Mouse (Mus musculus): ENCODE data around the gene Sbsn. TPM values are rescaled to one million over a fixed set of nuclear protein-coding genes. Genes with fewer than 3 reads are reported as not detected.
A peak's percentile ranks its signal among the peaks of the same experiment; 100 is the strongest.

The Sbsn gene
- total and polyA plus RNA-seq, 2 experiments from 2014 or later, result 2.8 to 3.5 TPM

DNA sequence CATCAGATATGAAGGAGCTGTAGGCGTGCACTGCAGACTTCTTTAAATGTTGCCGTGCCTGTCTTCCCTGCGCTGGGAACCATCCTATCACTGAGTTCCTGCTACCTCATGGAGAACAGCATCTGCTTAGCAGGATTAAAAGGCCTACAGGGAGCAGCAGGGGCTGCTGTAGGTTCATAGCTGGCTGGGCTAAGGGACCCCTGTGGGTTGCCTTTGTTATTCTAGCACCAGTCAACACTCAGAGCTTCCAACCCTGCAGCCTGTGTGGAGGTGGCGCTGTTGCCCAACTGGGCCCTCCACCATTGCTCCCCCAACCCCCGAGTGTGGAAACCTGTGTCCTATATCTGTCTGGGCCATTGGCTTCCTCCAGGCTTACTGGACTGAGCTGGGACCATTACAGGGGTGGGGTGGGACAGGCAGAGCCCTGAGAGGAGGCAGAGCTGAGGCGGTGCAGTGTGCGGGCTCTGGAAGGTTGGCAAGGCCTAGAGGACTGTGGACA is 25.9 kb downstream of the Sbsn start:
- no peak for DNase-seq
- no peaks in the 10 kb centered on the region for H3K36me3 ChIP-seq (ENCODE audit: insufficient read depth)
- H3K9me3 ChIP-seq (ENCODE audit: low read length), result no peaks in the 10 kb centered on the region
- H3K4me1 ChIP-seq (ENCODE audit: insufficient read depth), result no peaks in the 10 kb centered on the region
- H3K4me2 ChIP-seq (ENCODE audit: low read depth), result no peak overlapping the region
- no peak overlapping the region for H3K27ac ChIP-seq (ENCODE audit: low read depth, low read length)
- no peak for TF ChIP-seq CTCF (IDR thresholded peaks at IDR 0.05; ENCODE audit: low read depth)
- no peak overlapping the region for H3K4me3 ChIP-seq (ENCODE audit: low read depth, low read length)
- ATAC-seq, result no peak
- no peak overlapping the region for H3K9ac ChIP-seq
- H3K27me3 ChIP-seq (ENCODE audit: insufficient read depth, low read length), result no peaks in the 10 kb centered on the region
- 46% methylated on average over 7 of the region's 7 CpGs for WGBS

DNA sequence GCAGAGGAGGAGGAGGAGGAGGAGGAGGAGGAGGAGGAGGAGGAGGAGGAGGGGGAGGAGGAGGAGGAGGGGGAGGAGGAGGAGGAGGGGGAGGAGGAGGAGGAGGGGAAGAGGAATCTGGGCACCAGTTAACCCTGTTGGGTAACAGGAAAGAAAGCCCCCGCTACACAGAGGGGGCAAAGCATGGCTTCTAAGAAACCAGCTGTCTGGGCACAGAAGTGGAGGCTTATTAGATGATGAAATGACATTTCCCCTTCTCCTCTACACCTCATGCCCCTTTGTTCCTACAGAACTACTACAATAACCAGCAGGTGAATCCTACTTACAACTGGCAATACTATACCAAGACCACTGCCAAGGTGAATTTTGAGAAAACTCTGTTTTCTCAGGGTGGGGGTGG is 26.6 kb downstream of the Sbsn start:
- no peak for ATAC-seq
- Histone ChIP-seq H3K4me2 (ENCODE audit: low read depth) (no peak overlapping the region), H3K27me3 (ENCODE audit: insufficient read depth, low read length) (no peaks in the 10 kb centered on the region), H3K4me1 (ENCODE audit: insufficient read depth) (no peaks in the 10 kb centered on the region), H3K9ac (no peak overlapping the region), H3K4me3 (ENCODE audit: low read depth, low read length) (no peak overlapping the region), H3K36me3 (ENCODE audit: insufficient read depth) (no peaks in the 10 kb centered on the region), H3K27ac (ENCODE audit: low read depth, low read length) (no peak overlapping the region), H3K9me3 (ENCODE audit: low read length) (no peaks in the 10 kb centered on the region)
- TF ChIP-seq CTCF (IDR thresholded peaks at IDR 0.05; ENCODE audit: low read depth), result no peak
- DNase-seq, result no peak
- 81% methylated on average over 1 of the region's 1 CpGs for WGBS

DNA sequence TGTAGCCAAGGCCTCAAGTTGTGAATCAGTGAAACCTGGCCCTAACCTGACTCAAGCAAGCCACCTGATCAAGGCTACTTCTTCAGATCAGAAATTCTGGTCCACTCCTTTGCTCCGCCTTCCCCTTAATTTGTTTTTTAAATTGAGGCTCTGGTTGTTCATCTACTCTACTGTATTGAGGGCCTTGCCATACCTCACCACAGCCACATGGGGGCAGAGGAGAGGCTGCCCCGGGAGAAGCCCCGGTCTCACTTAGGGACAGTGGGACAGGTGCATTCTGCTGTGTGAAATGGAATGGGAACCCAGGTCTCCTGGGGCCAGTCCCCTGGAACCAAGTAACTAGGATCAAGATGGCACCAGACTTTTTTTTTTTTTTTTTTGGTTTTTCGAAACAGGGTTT is 30.5 kb downstream of the Sbsn start:
- no peaks in the 10 kb centered on the region for H3K36me3 ChIP-seq (ENCODE audit: insufficient read depth)
- peak; percentile 37 for TF ChIP-seq CTCF (IDR thresholded peaks at IDR 0.05; ENCODE audit: low read depth)
- H3K4me1 ChIP-seq (ENCODE audit: insufficient read depth), result no peaks in the 10 kb centered on the region
- H3K9ac ChIP-seq, result no peak overlapping the region
- 72% methylated on average over 4 of the region's 4 CpGs for WGBS
- no peak overlapping the region for H3K4me3 ChIP-seq (ENCODE audit: low read depth, low read length)
- no peak for DNase-seq
- H3K27ac ChIP-seq (ENCODE audit: low read depth, low read length), result no peak overlapping the region
- H3K4me2 ChIP-seq (ENCODE audit: low read depth), result no peak overlapping the region
- H3K9me3 ChIP-seq (ENCODE audit: low read length), result no peaks in the 10 kb centered on the region
- no peaks in the 10 kb centered on the region for H3K27me3 ChIP-seq (ENCODE audit: insufficient read depth, low read length)
- no peak for ATAC-seq

DNA sequence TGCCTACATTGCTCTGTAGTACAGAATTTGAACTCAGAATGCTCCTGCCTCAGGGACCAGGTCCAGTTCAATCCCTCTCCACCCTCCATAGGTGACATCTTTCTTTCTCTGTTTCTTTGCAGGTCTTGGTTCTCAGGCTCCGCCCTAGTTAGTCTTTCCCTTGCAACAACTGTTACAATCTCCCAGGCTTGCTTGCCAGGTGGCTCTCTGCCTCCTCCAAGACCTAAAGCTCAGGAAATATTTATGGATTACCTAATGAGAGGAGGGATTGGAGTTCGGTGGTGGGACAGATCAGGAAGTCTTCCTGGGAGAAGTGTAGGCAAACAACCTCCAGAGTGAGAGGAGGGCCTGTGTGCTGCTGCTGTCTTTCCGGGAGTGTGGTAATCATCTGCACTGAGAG is 31.4 kb downstream of the Sbsn start:
- 84% methylated on average over 3 of the region's 3 CpGs for WGBS
- Histone ChIP-seq H3K27ac (ENCODE audit: low read depth, low read length) (no peak overlapping the region), H3K4me1 (ENCODE audit: insufficient read depth) (no peaks in the 10 kb centered on the region), H3K9ac (no peak overlapping the region), H3K36me3 (ENCODE audit: insufficient read depth) (no peaks in the 10 kb centered on the region), H3K9me3 (ENCODE audit: low read length) (no peaks in the 10 kb centered on the region), H3K27me3 (ENCODE audit: insufficient read depth, low read length) (no peaks in the 10 kb centered on the region), H3K4me2 (ENCODE audit: low read depth) (no peak overlapping the region), H3K4me3 (ENCODE audit: low read depth, low read length) (no peak overlapping the region)
- DNase-seq, result no peak
- no peak for TF ChIP-seq CTCF (IDR thresholded peaks at IDR 0.05; ENCODE audit: low read depth)
- no peak for ATAC-seq

DNA sequence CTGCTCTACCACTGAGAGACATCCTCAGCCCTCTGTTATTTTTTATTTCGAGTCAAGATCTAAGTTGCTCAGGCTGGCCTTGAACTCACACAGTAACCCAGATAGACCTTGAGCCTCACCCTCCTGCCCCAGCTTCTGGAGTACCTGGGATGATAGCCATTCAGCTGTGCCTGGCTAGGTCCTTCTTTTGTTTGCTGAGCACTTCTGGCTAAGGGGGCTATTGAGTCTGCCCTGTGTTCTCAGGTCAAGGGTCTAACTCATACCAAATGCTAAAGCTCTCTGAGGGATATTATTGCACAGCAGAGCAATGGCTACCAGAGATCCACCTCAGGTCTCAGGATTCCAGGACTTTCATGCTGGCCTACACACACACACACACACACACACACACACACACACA is 33.9 kb downstream of the Sbsn start:
- H3K9ac ChIP-seq, result no peak overlapping the region
- no peak for ATAC-seq

DNA sequence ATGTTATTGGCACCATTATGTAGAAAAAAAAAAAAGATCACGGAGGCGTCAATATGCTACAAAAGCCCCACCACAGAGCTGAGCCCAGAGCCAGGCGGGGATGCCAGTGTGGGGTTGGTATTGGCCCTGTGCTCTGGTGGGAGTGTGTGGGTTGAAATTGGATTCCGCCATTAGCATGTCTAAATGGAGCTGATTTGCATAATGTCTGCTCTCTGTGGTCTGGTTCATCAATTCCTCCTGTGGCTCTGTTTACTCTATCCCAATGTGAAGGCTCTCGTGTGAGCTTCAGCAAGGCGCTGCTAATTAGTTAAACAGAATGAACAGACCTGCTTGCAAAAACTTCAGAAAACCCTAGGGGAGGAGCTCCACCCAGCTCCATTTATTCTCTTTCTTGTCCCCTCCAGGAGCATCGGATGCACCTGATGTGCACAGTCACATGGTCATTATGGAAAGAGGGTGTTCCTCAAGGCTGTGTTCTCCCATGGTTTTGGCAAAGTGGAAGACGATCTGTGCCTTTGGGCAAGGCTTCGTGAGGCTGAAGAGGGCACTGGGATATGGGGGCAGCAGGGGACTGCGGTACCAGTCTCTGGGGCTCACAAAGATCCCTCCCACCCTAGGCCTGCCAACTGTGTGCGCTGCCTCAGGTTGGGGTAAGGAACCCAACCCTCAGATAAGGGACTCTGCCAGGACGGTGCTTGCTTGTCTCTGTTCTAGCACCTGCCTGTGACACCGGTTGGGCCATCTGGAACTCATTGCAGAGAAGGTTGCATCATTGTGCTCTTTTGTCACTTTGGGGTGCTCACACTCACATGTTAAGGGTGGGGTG is 34.7 kb downstream of the Sbsn start:
- peak; percentile 86 for ATAC-seq
- H3K27me3 ChIP-seq (ENCODE audit: insufficient read depth, low read length), result no peaks in the 10 kb centered on the region
- 38% methylated on average over 13 of the region's 13 CpGs for WGBS
- TF ChIP-seq CTCF (IDR thresholded peaks at IDR 0.05; ENCODE audit: low read depth), result no peak
- no peak overlapping the region for H3K9ac ChIP-seq
- no peaks in the 10 kb centered on the region for H3K9me3 ChIP-seq (ENCODE audit: low read length)
- H3K4me3 ChIP-seq (ENCODE audit: low read depth, low read length), result no peak overlapping the region
- H3K27ac ChIP-seq (ENCODE audit: low read depth, low read length), result no peak overlapping the region
- no peaks in the 10 kb centered on the region for H3K4me1 ChIP-seq (ENCODE audit: insufficient read depth)
- no peak overlapping the region for H3K4me2 ChIP-seq (ENCODE audit: low read depth)
- H3K36me3 ChIP-seq (ENCODE audit: insufficient read depth), result no peaks in the 10 kb centered on the region
- peak; percentile 34 for DNase-seq

More for the DNA sequence above, 33.9 kb downstream of the Sbsn start:
- Histone ChIP-seq H3K4me1 (ENCODE audit: insufficient read depth) (no peaks in the 10 kb centered on the region), H3K4me3 (ENCODE audit: low read depth, low read length) (no peak overlapping the region), H3K27ac (ENCODE audit: low read depth, low read length) (no peak overlapping the region), H3K9me3 (ENCODE audit: low read length) (no peaks in the 10 kb centered on the region), H3K4me2 (ENCODE audit: low read depth) (no peak overlapping the region), H3K36me3 (ENCODE audit: insufficient read depth) (no peaks in the 10 kb centered on the region), H3K27me3 (ENCODE audit: insufficient read depth, low read length) (no peaks in the 10 kb centered on the region)
- no peak for TF ChIP-seq CTCF (IDR thresholded peaks at IDR 0.05; ENCODE audit: low read depth)
- DNase-seq, result no peak
- WGBS, result 78% methylated on average over 1 of the region's 1 CpGs

DNA sequence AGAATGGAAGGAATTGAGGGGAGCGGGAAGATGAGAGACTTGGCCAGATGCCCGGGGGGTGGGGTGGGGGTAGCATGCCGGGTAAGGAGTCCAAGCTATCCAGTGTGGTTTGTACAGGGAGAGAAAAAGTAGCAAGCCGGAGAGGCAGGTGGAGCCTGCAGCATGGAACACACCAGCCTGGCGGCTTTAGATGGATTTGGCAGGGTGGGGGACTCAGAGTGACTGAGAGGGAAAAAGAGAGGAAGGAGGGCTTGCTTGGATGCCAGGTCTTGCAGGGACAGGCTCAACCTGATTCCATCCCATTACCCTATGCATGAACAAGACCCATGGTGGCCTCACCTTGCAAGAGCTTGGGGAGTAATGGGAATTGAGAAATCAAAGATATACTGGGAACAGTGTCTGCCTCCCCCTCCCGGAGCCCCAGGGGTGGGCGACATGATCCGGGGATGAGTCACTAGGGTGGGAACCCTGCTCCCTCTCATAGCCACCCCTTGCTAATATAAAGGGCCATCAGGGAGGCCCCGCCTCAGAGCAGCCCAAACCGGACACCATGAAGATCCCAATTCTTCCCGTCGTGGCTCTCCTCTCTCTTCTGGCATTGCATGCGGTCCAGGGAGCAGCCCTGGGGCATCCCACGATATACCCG is 36.2 kb downstream of the Sbsn start, which contains the start of gene Krtdap:
Krtdap (plus strand) TSS at position 520 of the 646 bp plus-strand sequence.
- 36% methylated on average over 15 of the region's 15 CpGs for WGBS
- no peak within 1 kb of the TSS for H3K9ac ChIP-seq
- no peak within 1 kb of the TSS for H3K4me2 ChIP-seq (ENCODE audit: low read depth)
- no peak within 1 kb of the TSS for H3K27ac ChIP-seq (ENCODE audit: low read depth, low read length)
- no peaks in the 10 kb centered on the region for H3K27me3 ChIP-seq (ENCODE audit: insufficient read depth, low read length)
- TF ChIP-seq CTCF (IDR thresholded peaks at IDR 0.05; ENCODE audit: low read depth), result no peak
- no peaks in the 10 kb centered on the region for H3K4me1 ChIP-seq (ENCODE audit: insufficient read depth)
- no peaks in the 10 kb centered on the region for H3K9me3 ChIP-seq (ENCODE audit: low read length)
- DNase-seq, result no peak
- no peak within 1 kb of the TSS for H3K4me3 ChIP-seq (ENCODE audit: low read depth, low read length)
- no peak for ATAC-seq
- no peaks in the 10 kb centered on the region for H3K36me3 ChIP-seq (ENCODE audit: insufficient read depth)
